Mouse (Mus musculus) intestine, postnatal 0 days (tissue): ENCODE results near the gene Teddm1a. TPM values are rescaled to one million over a fixed set of nuclear protein-coding genes. Genes with fewer than 3 reads are reported as not detected.

ENCODE experiments used
- ATAC-seq: fragments of 200-750 bp; cut with Nextera tagmentation; 2 replicates; pipeline ENCODE4 v1.8.0; 2017; ENCODE audit warnings: mild to moderate bottlenecking, moderate TSS enrichment, moderate library complexity
- H3K27ac ChIP-seq: fragments of 300-500 bp; sonication (generic); 2 replicates; pipeline ENCODE4 v1.5.1; 2014; ENCODE audit warnings: mild to moderate bottlenecking, low read depth, low read length, moderate library complexity
- H3K27me3 ChIP-seq: fragments of 300-500 bp; sonication (generic); replicated peaks from 2 replicates; pipeline ENCODE4 v1.6.1; 2014; ENCODE audit warnings: low read length, mixed read lengths; ENCODE audit not compliant: control insufficient read depth, insufficient read depth
- H3K36me3 ChIP-seq: fragments of 300-500 bp; sonication (generic); 2 replicates; pipeline ENCODE4 v1.6.1; 2014; ENCODE audit warnings: mild to moderate bottlenecking, moderate library complexity; ENCODE audit not compliant: control insufficient read depth, insufficient read depth
- H3K4me1 ChIP-seq: fragments of 300-500 bp; sonication (generic); replicated peaks from 2 replicates; pipeline ENCODE4 v1.6.1; 2014; ENCODE audit warnings: antibody characterized with exemption, low read length, mixed read lengths; ENCODE audit not compliant: control insufficient read depth, insufficient read depth
- H3K4me2 ChIP-seq: fragments of 300-500 bp; sonication (generic); replicated peaks from 2 replicates; pipeline ENCODE4 v1.6.1; 2014; ENCODE audit warnings: low read depth, mild to moderate bottlenecking, moderate library complexity
- H3K4me3 ChIP-seq: fragments of 300-500 bp; sonication (generic); 2 replicates; pipeline ENCODE4 v1.5.1; 2014; ENCODE audit warnings: low read depth, low read length
- H3K9ac ChIP-seq: fragments of 300-500 bp; sonication (generic); 2 replicates; pipeline ENCODE4 v1.6.1; 2014; ENCODE audit warnings: mild to moderate bottlenecking, low read depth, low read length
- H3K9me3 ChIP-seq: fragments of 300-500 bp; sonication (generic); 2 replicates; pipeline ENCODE4 v1.6.1; 2016; ENCODE audit warnings: mixed run types; ENCODE audit not compliant: control insufficient read depth
- CTCF ChIP-seq: sonication (generic); IDR thresholded peaks from 2 replicates; pipeline ENCODE4 v1.5.1; 2016; ENCODE audit warnings: low read depth, mild to moderate bottlenecking, control low read depth, antibody characterized with exemption, moderate library complexity
- WGBS: fragments of 180-500 bp; shearing (Covaris S2); extraction: QIAGEN DNeasy Blood & Tissue Kit; methylation state at CpG from one replicate; pipeline ENCODE4 v1.1.7; 2014; 5-methylcytosine and 5-hydroxymethylcytosine counted together
- microRNA-seq: library from miRNA; unstranded; fragments of <30 nt; microRNA quantifications from one replicate; pipeline ENCODE4, GENCODE M21; 2016
- polyA plus RNA-seq: library from polyadenylated mRNA; unstranded; fragments of >200 nt; fragmentation: Nextera tagmentation; extraction: Ambion mirVana; gene quantifications from 2 replicates; pipeline ENCODE4 v1.2.1, GENCODE M21; 2015

The Teddm1a gene
- polyA plus RNA-seq, 1 experiment from 2014 or later = not detected

DNA sequence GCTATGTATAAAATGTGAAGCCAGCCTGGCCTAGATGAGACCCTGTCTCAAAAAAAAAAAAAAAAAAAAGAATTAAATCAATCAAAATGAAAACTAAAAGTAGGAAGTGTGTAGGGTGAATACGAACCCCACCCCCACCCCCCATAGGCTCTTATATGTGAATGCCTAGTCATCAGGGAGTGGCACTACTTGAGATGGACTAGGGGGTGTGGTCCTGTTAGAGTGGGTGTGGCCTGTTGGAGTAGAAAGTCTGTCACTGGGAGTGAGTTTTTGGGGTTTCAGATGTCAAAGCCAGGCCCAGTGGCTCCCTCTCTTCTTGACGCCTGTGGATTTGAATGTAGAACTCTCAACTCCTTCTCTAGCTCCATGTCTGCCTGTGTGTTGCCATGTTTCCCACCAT is 45.5 kb downstream of the Teddm1a start:
- H3K4me2 ChIP-seq = no peak overlapping the region
- no peaks in the 10 kb centered on the region for H3K36me3 ChIP-seq
- no peak overlapping the region for H3K4me3 ChIP-seq
- no peaks in the 10 kb centered on the region for H3K4me1 ChIP-seq
- no peak overlapping the region for H3K9ac ChIP-seq
- TF ChIP-seq CTCF = no peak
- 94% methylated on average over 2 of the region's 2 CpGs for WGBS
- no peak for ATAC-seq
- no peaks in the 10 kb centered on the region for H3K9me3 ChIP-seq
- no peaks in the 10 kb centered on the region for H3K27me3 ChIP-seq
- H3K27ac ChIP-seq = no peak overlapping the region

DNA sequence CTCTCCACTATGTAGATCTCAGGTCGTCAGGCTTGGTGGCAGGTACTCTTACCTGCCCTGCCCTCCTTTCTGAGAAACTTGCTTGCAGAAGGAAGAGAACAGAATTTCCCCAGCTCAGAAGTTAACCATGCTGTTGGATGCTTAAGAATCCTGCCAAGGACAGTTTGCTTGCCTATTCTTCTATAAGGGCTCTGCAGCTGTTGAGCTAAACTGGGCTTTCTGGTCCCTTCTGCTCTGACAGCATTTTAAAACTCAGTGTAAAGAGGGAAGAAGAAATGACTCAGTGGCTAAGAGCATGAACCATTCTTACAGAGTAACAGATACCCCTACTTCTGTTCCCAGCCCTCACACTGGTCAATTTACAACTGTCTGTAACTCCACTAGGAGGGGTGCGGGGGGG is 49.4 kb downstream of the Teddm1a start:
- no peak overlapping the region for H3K9ac ChIP-seq
- H3K4me3 ChIP-seq = no peak overlapping the region
- H3K9me3 ChIP-seq = no peaks in the 10 kb centered on the region
- H3K27me3 ChIP-seq = no peaks in the 10 kb centered on the region
- H3K36me3 ChIP-seq = no peaks in the 10 kb centered on the region
- no peaks in the 10 kb centered on the region for H3K4me1 ChIP-seq
- WGBS = 86% methylated on average over 2 of the region's 2 CpGs
- TF ChIP-seq CTCF = no peak
- no peak overlapping the region for H3K4me2 ChIP-seq
- no peak overlapping the region for H3K27ac ChIP-seq
- ATAC-seq = no peak

Small RNAs within 50 kb of the gene (microRNA-seq; reads per million reads assigned to microRNA genes)
- gene Mir8114 = 5.4 reads per million, percentile 14 among the genes with 10 or more reads in this experiment

Other genes with a start within 250 kb of the Teddm1a start
- gene Rgs8, start 238.7 kb upstream of the Teddm1a start, polyA plus RNA-seq = 0.07 and 0.17 TPM in 2 replicates
- gene Rgs16, start 151.4 kb upstream of the Teddm1a start, polyA plus RNA-seq = 2.1 and 2.4 TPM in 2 replicates
- gene Rnasel, start 142.3 kb upstream of the Teddm1a start, polyA plus RNA-seq = 49.9 and 57.7 TPM in 2 replicates
- 0.04 TPM in 1 of 2 replicates, not detected in the other for gene Rgsl1, start 47.6 kb upstream of the Teddm1a start, polyA plus RNA-seq
- not detected in 2 replicates for gene Teddm1b, start 17.4 kb upstream of the Teddm1a start, polyA plus RNA-seq
- 80.8 and 92.9 TPM in 2 replicates for gene Glul, start 8.2 kb downstream of the Teddm1a start, polyA plus RNA-seq
- 0.18 and 0.27 TPM in 2 replicates for gene Teddm2, start 8.5 kb downstream of the Teddm1a start, polyA plus RNA-seq